Mouse (Mus musculus): ENCODE results near the gene Mthfsd. TPM values are rescaled to one million over a fixed set of nuclear protein-coding genes. Genes with fewer than 3 reads are reported as not detected.

The Mthfsd gene
- total RNA-seq, 2 experiments from 2014 or later, result 6.4 to 6.7 TPM

DNA sequence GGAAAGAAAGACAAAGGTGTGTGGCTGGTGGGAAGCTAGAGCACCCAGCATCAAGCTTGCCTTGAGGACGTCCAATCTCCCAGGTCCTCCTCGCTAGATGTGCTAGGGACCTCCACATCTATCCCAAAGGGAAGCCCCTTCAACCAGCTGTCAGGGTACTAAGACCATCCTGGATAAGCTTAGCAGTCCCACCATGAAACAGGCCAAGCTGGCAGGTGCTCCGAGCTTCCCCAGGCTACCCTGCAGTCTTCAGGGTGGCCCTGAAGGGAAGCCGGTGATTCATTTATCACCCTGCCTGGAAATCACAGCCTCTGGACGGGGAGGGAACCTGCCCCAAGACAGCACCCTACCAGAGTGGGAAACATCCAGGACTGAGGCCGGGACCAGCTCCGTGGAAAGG lies 31.6 kb downstream of the Mthfsd start:
- no peak for ATAC-seq (replicated peaks; ENCODE audit: low FRiP score, poor library complexity, severe bottlenecking)

DNA sequence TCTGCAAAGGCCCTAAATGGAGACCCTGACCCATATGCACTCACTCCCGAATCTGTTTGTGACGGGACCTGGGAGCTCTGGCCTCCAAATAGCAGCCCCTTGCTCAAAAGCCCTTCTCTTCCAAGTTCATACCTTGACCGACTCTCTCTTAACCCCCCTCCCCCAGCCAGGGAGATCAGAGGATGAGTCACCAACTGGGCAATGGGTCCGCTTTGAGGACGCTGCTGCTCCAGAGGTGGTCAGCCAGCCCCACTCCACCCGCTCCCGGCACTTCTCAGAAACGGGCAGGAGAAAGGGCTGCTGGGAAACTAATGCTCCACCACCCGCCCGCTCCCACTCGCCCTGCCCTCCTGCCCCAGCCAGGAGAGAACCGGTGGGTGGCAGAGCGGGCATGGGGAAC lies 32.3 kb downstream of the Mthfsd start:
- no peak for ATAC-seq (replicated peaks; ENCODE audit: low FRiP score, poor library complexity, severe bottlenecking)

DNA sequence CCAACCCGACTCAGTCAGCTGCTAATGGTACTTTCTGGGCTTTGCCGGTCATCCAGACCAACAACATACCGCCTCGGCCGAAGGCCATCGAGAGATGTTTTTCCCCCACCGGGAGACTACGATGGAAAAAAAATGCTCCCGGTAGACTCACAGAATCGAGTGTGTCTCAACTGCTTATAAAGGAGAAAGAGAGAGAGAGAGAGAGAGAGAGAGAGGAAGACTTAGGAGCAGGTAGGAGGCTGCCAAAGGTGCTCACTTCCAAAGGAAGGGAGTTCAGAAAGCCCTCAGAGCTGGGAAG lies 33.4 kb downstream of the Mthfsd start:
- no peak for ATAC-seq (replicated peaks; ENCODE audit: low FRiP score, poor library complexity, severe bottlenecking)

DNA sequence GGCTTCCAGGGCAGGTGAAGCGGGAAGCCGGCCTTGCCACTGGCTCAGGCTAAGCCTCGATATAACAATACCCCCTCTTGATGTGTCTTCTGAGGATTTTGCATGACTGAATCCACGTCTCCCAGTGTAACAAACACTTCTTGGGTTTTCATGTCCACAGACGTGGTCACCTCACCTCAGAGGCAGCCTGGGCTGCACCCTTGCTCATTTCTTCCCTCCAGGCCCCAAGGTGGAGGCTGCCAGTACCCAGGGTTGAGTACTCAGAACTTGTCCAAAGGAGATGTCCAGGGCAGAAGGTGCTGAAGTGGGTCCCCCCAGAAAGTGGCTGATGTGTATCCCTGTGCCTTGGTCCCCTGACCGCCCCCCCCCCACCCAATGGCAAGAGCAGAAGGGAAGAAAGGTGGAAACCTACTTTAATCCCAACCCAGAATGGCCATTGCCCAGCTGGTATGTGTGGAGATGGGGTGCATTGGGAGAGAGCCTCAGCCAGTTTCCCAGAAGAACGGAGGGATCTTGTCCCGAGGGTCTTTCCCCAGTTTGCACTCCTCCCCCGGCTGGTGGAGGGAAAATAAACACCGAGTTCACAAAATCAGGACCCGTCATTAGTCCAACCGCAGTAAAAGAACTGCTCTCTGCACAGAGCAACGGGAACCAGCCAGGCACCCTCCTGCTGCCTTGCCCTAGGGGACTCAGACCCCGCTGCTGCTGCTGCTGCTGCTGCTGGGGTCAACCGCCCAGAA lies 33.9 kb downstream of the Mthfsd start:
- ATAC-seq (replicated peaks; ENCODE audit: low FRiP score, poor library complexity, severe bottlenecking), result no peak

DNA sequence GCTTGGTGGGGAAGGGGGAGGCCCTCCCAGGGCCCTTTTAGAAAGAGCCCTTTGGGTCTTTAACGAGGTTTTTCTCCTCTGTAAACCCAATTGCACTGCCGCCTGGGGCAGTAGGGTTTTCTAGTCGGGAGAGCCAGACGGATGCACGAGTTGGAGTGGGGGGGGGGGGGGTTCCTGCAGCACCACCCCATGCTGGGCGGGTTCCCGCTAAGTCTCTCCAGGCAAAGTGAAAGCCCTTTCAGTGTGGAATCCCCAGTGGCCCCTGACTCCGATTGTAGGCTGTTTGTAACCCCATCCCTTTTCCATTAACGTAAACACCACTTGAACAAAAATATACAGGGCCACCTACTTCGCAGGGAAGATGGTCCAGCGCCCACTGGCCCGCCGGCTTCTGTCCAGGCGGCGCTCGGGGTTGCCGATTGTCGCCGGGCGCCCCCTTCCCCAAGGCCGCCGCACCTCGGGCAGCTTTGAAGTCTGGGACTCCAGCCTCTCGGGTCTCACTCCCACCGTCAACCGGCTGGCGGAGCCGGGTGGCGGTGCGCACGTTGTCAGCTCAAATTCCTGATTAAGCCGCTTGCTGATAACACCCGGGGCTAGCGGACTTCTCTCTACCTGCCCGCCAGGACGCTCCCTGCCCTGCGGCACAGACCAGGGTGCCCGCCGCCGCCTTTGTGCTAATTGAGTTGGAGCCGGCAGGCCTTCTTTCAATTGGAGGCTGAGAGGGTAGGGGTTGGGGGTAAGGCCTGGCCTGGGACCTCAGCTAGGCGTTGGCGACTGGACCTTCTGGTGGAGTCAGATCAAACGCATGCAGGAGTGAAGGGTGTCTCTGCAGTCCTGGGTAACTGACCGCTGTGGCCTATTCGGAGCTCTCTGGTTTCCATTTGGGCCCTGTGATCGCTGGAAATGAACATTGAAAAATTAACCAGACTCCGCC lies 34.8 kb downstream of the Mthfsd start:
- no peak for ATAC-seq (replicated peaks; ENCODE audit: low FRiP score, poor library complexity, severe bottlenecking)

DNA sequence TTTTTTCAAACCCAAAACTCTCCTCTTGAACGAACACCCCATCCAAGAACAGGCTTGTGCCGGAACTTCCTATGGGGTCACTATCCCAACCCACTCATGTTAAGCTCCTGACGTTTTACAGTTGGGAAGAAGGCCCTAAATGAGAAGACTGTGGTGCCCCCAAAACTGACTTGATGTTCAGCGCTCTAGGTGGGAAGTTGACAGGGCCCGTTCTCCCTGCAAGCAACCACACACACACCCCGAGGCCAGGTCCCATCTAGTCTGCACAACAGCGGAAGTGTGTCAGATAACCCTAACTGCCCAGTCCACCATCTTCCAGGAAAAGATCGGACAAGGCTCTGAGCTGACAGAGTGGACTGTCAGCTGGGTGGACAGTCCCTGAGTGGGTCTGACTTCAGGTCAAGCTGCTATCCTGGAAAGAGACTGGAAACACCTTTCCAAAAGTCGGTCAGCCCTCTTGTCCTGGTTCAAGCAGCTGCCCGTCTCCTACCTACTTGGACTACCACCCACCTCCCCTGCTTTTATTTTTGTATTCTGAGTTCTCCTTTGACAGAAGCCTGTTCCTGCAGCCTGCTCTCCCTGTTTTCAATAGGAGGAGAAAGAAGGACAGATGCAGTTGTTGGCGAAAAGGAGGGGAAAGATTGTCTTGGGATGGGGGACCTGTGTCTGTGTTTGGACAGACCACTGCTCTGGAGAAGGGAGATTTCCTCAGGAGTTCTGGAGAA lies 35.6 kb downstream of the Mthfsd start:
- ATAC-seq (replicated peaks; ENCODE audit: low FRiP score, poor library complexity, severe bottlenecking), result no peak

DNA sequence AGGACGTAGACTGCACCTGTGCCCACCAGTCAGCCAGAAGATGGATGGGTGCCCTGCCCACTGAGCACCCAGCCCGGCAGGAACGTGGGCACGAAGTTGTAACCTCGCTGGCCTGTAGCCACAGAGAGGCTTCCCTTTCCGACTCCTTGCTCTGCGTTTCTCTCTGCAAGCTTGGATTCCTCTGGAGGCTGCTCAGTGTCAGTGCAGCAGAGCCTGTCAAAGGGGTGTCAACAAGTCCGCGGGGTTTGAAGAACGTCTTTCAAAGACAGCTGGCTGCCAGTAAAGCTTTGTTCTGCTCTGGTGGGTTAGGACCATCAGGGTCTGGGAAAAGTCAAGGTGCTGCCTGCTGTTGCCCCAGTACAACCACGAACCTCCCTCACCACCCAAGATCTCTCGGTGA lies 36.7 kb downstream of the Mthfsd start:
- no peak for ATAC-seq (replicated peaks; ENCODE audit: low FRiP score, poor library complexity, severe bottlenecking)

DNA sequence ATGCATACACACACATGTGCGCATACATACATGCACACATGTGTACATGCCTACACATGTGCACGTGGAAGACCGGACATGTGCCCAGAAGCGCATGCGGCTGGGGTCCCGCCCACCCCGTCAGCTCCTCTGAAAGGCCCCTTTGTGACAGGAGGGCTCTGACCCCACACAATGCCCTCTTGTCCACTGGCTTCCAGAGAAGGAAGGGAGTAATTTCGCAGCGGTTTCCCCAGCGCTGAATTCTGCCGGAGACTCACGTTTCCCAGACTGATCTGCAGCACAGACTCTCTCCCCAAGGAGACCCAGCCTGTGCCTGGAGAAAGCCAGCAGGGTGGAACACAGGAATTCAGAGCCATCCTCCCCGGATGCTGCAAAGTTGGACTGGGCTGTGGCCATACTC lies 44.5 kb downstream of the Mthfsd start:
- no peak for ATAC-seq (replicated peaks; ENCODE audit: low FRiP score, poor library complexity, severe bottlenecking)

DNA sequence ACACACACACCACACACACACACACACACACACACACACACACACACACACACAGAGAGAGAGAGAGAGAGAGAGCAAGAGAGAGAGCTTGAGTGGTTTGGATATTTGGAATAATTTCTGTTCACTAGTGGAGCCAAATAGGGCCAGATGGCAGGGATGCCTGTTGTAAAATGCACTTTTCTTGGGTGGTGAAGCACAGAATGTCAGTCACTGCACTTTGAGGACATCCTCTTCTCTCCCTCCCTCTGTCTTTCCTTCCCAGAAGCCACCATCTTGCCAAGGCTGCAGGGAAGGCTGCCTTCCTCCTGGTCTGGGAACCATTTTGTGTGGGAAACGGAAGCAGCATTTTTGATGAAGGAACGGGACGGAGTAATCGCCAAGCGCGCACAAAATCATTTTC lies 45.7 kb downstream of the Mthfsd start:
- ATAC-seq (replicated peaks; ENCODE audit: low FRiP score, poor library complexity, severe bottlenecking), result no peak

DNA sequence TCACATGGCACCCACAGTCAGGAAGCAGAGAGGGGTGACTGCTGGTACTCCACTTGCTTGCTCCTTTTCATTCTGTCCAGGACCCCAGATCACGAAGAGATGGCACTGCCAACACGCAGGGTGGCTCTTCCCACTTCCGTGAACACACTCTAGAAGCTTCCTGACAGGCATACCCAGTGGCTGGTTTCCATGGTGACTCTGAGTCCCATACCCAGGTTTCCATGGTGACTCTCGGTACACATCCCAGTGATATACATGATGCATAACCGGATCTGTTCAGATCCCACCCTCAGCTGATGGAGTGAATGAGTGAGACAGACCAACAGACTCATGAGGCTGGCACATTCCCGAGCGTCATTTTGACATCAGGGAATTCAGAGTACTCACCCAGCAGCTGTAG lies 49.1 kb downstream of the Mthfsd start:
- no peak for ATAC-seq (replicated peaks; ENCODE audit: low FRiP score, poor library complexity, severe bottlenecking)

DNA sequence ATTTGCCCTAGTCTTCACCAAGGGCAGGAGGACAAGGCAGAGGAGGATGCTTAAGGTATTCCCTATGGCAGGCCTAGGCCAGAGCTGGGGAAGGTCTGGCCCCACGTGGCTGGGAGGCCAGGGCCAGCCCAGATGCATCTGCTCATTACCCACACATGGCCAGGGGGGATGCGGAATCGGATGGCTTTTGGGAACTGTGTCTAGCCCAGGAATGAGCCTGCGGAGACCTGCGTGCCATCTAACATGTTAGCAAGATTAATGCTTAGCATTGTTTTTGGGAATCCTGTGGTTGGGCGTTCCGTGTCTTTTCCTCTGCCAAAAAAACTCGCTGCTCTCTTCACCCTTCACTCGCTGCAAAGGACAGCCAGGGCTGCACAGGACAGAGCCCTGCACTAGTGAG lies 50.1 kb downstream of the Mthfsd start:
- no peak for ATAC-seq (replicated peaks; ENCODE audit: low FRiP score, poor library complexity, severe bottlenecking)

DNA sequence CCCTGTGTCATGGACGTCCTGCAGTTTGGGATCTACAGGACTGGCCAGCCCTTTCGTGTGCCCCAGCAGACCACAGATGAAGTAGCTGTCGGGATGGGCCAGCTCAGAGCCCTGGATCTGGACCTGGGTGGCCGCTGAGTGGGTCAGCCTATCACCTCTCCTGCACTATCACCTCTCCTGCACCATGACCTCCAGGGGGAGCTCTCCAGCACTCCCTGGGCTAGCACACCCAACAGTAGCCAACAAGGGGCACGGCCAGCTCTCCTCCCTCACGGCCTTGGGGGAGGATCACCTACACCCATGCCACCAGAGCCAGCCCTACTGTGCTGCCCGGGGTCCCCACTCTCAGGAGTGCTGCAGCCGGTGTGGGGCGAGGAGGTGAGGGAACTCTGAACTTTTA lies 60.8 kb downstream of the Mthfsd start:
- ATAC-seq (replicated peaks; ENCODE audit: low FRiP score, poor library complexity, severe bottlenecking), result no peak

DNA sequence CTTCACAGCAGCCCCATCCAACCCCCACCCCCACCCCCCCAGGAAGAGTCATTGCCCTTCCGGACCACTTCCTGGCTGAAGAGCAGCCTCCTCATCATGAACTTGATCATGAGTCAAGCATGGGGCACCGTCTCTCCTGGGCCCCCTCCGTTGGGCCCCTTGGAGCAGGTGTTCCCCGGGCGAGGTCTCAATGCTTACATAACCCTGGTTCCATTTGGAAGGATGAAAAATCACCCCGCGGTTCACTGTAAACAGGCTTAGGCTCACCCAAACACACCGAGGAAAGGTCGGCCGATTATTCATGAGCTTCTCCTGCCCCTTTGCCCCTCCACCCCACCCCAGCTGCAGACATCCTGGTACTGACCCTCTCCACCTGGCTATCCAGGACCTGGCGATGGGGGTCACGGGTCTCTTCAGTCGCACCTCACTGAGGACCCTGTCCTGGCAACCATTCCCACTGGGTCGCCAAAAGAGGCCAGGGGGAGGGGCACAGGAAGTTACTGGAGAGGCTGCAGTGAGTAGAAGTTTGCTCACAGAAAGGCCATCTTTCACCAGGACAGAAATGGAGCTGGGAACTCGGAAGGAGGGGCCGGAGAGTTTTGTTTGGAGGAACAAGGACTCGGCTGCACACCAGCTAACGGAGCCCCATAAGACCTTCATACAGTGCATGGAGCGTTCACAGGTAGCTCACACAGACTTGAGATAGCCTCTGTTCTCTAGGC lies 64.3 kb downstream of the Mthfsd start:
- no peak for ATAC-seq (replicated peaks; ENCODE audit: low FRiP score, poor library complexity, severe bottlenecking)

Other genes starting within 250 kb of the Mthfsd start
- not detected in 2 replicates for gene Foxf1, start 24.0 kb downstream of the Mthfsd start, total RNA-seq (2015; ENCODE audit: low replicate concordance)
- gene Foxf1, start 24.0 kb downstream of the Mthfsd start, total RNA-seq (2017; ENCODE audit: low replicate concordance), result not detected in 2 replicates
- gene Foxc2, start 7.8 kb upstream of the Mthfsd start, total RNA-seq (2015; ENCODE audit: low replicate concordance), result not detected in 2 replicates
- gene Foxc2, start 7.8 kb upstream of the Mthfsd start, total RNA-seq (2017; ENCODE audit: low replicate concordance), result not detected in 2 replicates
- not detected in 2 replicates for gene Foxl1, start 19.5 kb upstream of the Mthfsd start, total RNA-seq (2015; ENCODE audit: low replicate concordance)
- not detected in 2 replicates for gene Foxl1, start 19.5 kb upstream of the Mthfsd start, total RNA-seq (2017; ENCODE audit: low replicate concordance)

Data from erythroid progenitor cell, adult 5-6 weeks (primary cell).